Mouse (Mus musculus): ENCODE measurements around the gene Ugt1a8. TPM values are rescaled to one million over a fixed set of nuclear protein-coding genes. Genes with fewer than 3 reads are reported as not detected.

The Ugt1a8 gene
- polyA plus RNA-seq, 1 experiment, result not detected

DNA sequence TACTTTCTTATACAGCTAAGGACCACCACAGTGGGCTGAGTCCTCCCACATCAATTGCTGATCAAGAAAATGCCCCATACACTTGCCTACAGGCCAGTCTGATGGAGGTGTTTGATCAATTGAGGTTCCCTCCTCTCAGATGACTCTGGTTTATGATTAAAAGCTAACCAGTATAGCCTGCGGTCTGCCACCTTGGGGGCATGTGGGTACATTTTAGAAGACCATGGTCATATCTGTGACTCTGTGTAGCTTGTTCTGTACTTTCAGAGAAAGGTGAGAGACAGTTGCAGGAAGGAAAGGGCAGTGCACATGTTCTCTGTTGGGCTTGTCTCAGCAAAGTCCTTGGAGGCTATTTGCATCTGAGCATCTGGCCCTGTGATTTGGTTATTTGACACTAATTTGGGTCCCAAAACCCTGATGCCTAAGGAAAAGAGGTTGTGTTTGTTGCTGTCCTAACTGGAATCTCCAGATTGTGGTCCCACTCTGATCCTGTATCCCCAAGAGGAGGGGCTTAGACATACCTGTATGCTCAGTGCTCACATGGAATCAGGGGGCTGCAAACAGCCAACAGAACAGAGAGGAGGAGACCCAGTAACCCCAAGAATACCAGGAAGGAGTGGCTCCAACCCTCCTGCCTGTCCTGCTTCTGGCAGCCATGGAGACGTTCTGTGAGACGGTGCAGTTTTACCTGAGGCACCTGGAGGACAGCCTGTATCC is 145.2 kb downstream of the Ugt1a8 start:
- 57% methylated on average over 3 of the region's 3 CpGs for WGBS
- no peak overlapping the region for H3K27ac ChIP-seq (ENCODE audit: insufficient read depth, low read depth, low read length)
- no peaks in the 10 kb centered on the region for H3K4me1 ChIP-seq (ENCODE audit: control insufficient read depth, insufficient read depth, low read length)
- TF ChIP-seq CTCF (IDR thresholded peaks at IDR 0.05; ENCODE audit: insufficient read depth, low read depth, low read length) (no peak), POLR2A (IDR thresholded peaks at IDR 0.05; ENCODE audit: insufficient read depth, low read depth, low read length) (no peak)
- H3K4me3 ChIP-seq (ENCODE audit: insufficient read depth, low read depth, low read length), result no peak overlapping the region

DNA sequence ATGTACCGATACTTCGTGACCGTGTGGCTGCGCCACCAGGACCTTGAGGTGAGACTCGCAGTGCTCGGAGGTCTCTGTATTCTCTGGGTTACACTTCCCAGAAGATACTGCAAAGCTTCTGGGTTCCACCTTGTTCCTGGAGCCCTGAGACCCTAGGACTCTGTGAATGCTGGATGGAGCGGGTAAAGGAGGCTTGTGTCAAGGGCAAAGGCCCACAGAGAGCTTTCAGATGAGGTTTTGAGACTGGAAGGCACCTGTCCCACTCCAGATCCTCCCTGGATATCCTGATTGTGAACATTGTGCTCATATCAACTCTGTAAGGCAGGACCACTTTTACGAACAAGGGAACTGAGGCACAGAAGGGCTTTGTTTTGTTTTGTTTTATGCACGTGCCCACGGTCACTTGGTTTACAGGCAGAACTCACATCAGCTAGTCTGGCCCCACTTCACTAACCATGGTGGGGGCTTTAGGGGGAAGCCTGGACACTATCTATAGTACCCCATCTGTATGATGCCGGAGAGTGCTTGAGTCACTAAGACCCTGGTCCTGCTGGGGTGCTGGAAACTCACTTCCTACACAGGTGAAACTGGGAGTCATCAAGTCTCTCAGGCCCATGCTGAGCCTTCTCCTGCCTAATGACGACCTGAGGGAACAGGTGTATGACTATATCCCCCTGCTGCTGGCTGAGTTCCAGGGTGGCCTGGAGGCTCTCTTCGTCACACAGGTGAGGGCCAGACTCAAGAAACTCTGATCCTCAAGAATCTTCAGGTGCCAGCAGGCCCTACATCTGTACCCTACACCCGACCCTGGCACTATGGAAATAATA is 146.0 kb downstream of the Ugt1a8 start:
- TF ChIP-seq CTCF (IDR thresholded peaks at IDR 0.05; ENCODE audit: insufficient read depth, low read depth, low read length) (no peak), POLR2A (IDR thresholded peaks at IDR 0.05; ENCODE audit: insufficient read depth, low read depth, low read length) (no peak)
- 70% methylated on average over 14 of the region's 14 CpGs for WGBS
- Histone ChIP-seq H3K4me3 (ENCODE audit: insufficient read depth, low read depth, low read length) (no peak overlapping the region), H3K27ac (ENCODE audit: insufficient read depth, low read depth, low read length) (no peak overlapping the region), H3K4me1 (ENCODE audit: control insufficient read depth, insufficient read depth, low read length) (no peaks in the 10 kb centered on the region)

DNA sequence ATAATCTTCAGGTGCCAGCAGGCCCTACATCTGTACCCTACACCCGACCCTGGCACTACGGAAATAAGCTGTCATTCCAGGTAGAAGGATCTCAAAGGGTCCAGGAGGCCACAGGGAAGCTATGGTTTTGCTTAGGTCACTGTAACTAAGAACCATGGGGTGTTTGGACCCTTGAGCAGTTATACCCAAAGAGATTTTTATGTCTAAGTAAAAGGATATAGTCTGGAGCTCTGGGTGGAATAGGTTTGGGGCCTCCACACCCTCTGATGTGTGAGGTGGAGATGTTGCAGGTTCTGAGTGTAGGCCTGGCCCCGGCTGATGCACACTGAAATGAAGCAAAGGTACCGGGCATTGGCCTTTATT is 146.6 kb downstream of the Ugt1a8 start:
- WGBS, result 63% methylated on average over 4 of the region's 4 CpGs
- no peak overlapping the region for H3K4me3 ChIP-seq (ENCODE audit: insufficient read depth, low read depth, low read length)
- no peak overlapping the region for H3K27ac ChIP-seq (ENCODE audit: insufficient read depth, low read depth, low read length)
- TF ChIP-seq POLR2A (IDR thresholded peaks at IDR 0.05; ENCODE audit: insufficient read depth, low read depth, low read length) (no peak), CTCF (IDR thresholded peaks at IDR 0.05; ENCODE audit: insufficient read depth, low read depth, low read length) (no peak)
- no peaks in the 10 kb centered on the region for H3K4me1 ChIP-seq (ENCODE audit: control insufficient read depth, insufficient read depth, low read length)

DNA sequence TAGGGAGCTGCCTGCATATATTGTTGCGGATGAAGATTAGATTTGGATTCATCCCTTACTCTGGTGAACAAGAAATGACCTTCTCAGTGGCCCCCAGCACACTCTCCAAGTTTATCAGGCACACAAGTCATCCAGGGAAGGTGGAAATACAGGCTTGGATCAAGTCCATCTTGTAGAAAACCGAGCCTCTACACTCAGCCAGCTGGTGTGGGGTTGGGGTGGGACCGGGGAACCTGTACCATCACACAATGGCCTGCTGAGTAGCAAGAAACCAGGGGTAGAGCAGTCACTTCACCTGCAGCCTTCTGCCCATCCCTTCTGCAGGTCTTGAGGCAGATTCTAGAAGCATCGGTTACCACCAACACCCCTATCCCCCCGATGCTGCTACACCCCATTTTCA is 147.0 kb downstream of the Ugt1a8 start:
- 39% methylated on average over 5 of the region's 5 CpGs for WGBS
- Histone ChIP-seq H3K27ac (ENCODE audit: insufficient read depth, low read depth, low read length) (no peak overlapping the region), H3K4me1 (ENCODE audit: control insufficient read depth, insufficient read depth, low read length) (no peaks in the 10 kb centered on the region), H3K4me3 (ENCODE audit: insufficient read depth, low read depth, low read length) (no peak overlapping the region)
- TF ChIP-seq POLR2A (IDR thresholded peaks at IDR 0.05; ENCODE audit: insufficient read depth, low read depth, low read length) (no peak), CTCF (IDR thresholded peaks at IDR 0.05; ENCODE audit: insufficient read depth, low read depth, low read length) (no peak)

DNA sequence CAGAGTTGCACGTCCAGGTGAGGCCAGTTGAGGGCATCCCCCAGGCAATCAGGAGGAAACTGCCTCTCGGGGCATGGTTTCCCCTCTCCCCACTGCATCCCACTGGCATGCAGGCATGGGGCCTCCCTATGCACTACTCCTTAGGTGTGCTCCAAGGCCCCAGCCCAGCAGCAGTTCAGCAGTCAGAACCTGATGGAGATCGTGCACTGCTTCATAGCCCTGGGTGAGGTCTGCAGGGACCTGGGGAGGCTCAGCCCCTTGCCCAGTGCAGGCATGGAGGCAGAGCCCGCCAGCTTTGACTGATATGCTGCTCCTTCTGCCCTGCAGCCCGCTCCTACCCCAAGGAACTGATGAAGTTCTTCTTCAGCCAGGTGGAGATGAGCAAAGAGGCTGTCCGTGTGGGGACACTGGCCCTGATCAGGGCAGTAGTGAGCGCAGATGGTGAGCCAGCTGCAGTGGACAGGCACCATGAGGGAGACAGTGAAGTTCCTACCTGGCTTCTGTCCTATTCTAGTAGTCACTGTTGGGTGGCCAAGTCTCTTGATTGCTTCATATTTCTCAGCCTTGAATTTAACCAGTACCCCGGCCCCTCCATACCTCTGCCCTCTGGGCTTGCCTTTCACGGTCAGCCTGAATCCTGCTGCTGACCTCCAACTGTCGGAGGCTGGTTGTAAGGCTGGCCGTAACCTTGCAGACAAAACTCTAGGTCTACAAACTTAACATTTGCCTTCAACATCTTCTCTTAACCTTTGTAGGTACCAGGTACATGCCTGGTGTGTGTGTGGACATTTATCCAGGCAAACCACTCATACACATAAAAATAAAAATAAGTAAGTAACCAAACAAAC is 147.7 kb downstream of the Ugt1a8 start:
- 64% methylated on average over 11 of the region's 11 CpGs for WGBS
- TF ChIP-seq CTCF (IDR thresholded peaks at IDR 0.05; ENCODE audit: insufficient read depth, low read depth, low read length) (no peak), POLR2A (IDR thresholded peaks at IDR 0.05; ENCODE audit: insufficient read depth, low read depth, low read length) (no peak)
- Histone ChIP-seq H3K4me3 (ENCODE audit: insufficient read depth, low read depth, low read length) (no peak overlapping the region), H3K27ac (ENCODE audit: insufficient read depth, low read depth, low read length) (no peak overlapping the region), H3K4me1 (ENCODE audit: control insufficient read depth, insufficient read depth, low read length) (no peaks in the 10 kb centered on the region)

DNA sequence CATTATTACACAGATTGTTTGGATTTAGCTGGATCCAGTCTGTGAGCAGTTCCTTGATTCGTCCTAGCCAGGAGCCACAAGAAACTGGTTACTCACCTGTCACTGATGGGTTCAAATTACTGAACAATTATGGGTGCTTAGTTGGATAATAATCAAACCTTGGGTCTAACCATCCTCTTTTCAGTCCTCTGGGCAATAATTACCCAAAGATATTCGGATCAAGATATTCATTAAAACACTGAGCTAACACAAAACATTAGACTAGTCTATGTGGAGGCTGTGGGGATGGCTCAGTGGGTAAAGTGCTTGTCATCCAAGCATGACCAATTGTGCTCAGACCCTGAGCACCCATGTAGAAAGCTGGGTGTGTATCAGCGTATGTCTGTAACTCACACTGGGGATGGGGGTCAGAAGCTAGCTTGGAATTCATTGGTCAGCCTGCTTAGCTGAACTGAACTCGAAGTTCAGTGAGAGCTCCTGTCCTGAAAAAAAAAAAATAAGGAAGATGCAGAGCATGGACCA is 148.3 kb downstream of the Ugt1a8 start:
- Histone ChIP-seq H3K27ac (ENCODE audit: insufficient read depth, low read depth, low read length) (no peak overlapping the region), H3K4me1 (ENCODE audit: control insufficient read depth, insufficient read depth, low read length) (no peaks in the 10 kb centered on the region), H3K4me3 (ENCODE audit: insufficient read depth, low read depth, low read length) (no peak overlapping the region)
- 58% methylated on average over 4 of the region's 4 CpGs for WGBS
- TF ChIP-seq POLR2A (IDR thresholded peaks at IDR 0.05; ENCODE audit: insufficient read depth, low read depth, low read length) (no peak), CTCF (IDR thresholded peaks at IDR 0.05; ENCODE audit: insufficient read depth, low read depth, low read length) (no peak)

- Histone ChIP-seq H3K27ac (ENCODE audit: insufficient read depth, low read depth, low read length) (no peak overlapping the region), H3K4me1 (ENCODE audit: control insufficient read depth, insufficient read depth, low read length) (no peaks in the 10 kb centered on the region), H3K4me3 (ENCODE audit: insufficient read depth, low read depth, low read length) (no peak overlapping the region)
- TF ChIP-seq CTCF (IDR thresholded peaks at IDR 0.05; ENCODE audit: insufficient read depth, low read depth, low read length), result no peak
- TF ChIP-seq POLR2A (IDR thresholded peaks at IDR 0.05; ENCODE audit: insufficient read depth, low read depth, low read length), result no peak
- 80% methylated on average over 5 of the region's 5 CpGs for WGBS
Observed at GRCm38 (mm10) chr1:88237311-88237710, 149.7 kb downstream of the Ugt1a8 start.

DNA sequence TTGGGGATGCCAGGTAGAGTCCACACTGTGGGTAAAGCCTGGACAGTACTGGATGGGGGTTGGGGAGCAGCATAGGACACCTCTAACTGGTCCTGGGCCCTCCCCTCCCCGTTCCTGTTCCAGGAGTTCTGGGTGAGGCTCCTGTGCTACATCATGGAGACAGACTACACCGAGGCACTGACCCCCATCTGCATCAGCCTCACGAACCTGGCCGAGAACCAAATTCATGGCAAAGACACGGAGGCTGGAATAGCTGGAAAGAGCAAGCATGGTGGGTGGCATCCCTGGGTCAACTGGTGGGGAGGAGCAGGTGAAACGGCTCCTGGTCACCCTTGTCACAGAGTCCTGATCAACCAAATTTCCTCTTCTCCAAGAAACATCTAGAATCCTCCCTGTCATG is 151.2 kb downstream of the Ugt1a8 start:
- Histone ChIP-seq H3K4me1 (ENCODE audit: control insufficient read depth, insufficient read depth, low read length) (no peaks in the 10 kb centered on the region), H3K4me3 (ENCODE audit: insufficient read depth, low read depth, low read length) (no peak overlapping the region), H3K27ac (ENCODE audit: insufficient read depth, low read depth, low read length) (no peak overlapping the region)
- WGBS, result 75% methylated on average over 6 of the region's 6 CpGs
- TF ChIP-seq POLR2A (IDR thresholded peaks at IDR 0.05; ENCODE audit: insufficient read depth, low read depth, low read length) (no peak), CTCF (IDR thresholded peaks at IDR 0.05; ENCODE audit: insufficient read depth, low read depth, low read length) (no peak)

Data from olfactory bulb, adult 2 months (tissue).